Mouse (Mus musculus): ENCODE measurements around the gene Yif1a.

- TF ChIP-seq CTCF (IDR thresholded peaks at IDR 0.05; ENCODE audit: low read depth) (peak; percentile 47; the same call in 1 of the 2 replicates), EP300 (IDR thresholded peaks at IDR 0.05; ENCODE audit: low read depth) (no peak)
Measured at GRCm38 (mm10) chr19:5038709-5039156, 49.6 kb upstream of the Yif1a start, which contains the start of the genes B4gat1 and AC124502.3.
